Mouse (Mus musculus): ENCODE measurements around the gene Dnaja2. TPM values are rescaled to one million over a fixed set of nuclear protein-coding genes. Genes with fewer than 3 reads are reported as not detected.
A peak's percentile ranks its signal among the peaks of the same experiment; 100 is the strongest.

The Dnaja2 gene
- total and polyA plus RNA-seq, 3 experiments: 30.2 to 278 (median 250) TPM

DNA sequence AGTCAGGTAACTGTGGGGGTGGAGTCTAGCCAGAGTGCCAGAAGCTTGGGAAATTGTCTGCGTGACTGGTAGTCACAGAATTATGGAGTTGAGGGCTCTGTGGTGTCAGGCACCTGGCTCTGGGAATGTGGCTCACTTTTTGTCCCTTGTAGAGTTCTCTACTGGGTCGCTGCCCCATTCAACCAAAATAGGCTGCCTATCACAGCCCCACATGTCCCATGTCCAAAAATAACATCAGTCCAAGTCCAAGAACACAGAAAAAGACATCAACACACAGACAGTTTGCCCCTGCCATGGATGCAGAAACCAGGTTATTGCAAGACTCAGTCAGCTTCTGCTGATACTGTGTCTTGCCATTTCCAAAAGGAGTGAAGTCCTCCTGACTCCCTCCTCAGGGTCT lies 33.5 kb upstream of the Dnaja2 start:
- Histone ChIP-seq H3K4me1 (ENCODE audit: control insufficient read depth, insufficient read depth, low read length) (no peaks in the 10 kb centered on the region; the same call in 1 of the 2 replicates), H3K4me3 (no peak overlapping the region), H3K27me3 (ENCODE audit: control insufficient read depth, insufficient read depth, low read length) (no peaks in the 10 kb centered on the region), H3K79me2 (replicated peaks; ENCODE audit: control insufficient read depth, insufficient read depth, low read length) (no peaks in the 10 kb centered on the region), H3K36me3 (ENCODE audit: control insufficient read depth, insufficient read depth, low read length) (peaks cover 4% of the 10 kb centered on the region), H3K27ac (peak overlapping the region; percentile 81), H3K9ac (ENCODE audit: low read depth, low read length) (peak overlapping the region; percentile 94)
- TF ChIP-seq EP300 (IDR thresholded peaks at IDR 0.05; ENCODE audit: insufficient read depth, low read depth, low read length) (no peak), POLR2A (IDR thresholded peaks at IDR 0.05; ENCODE audit: insufficient read depth, low read depth, low read length) (peak; percentile 71)
- intact Hi-C loops (cut with DNase I): no loop called here
- 54% methylated on average over 2 of the region's 2 CpGs for WGBS
- peak; percentile 26 to 31 for DNase-seq

DNA sequence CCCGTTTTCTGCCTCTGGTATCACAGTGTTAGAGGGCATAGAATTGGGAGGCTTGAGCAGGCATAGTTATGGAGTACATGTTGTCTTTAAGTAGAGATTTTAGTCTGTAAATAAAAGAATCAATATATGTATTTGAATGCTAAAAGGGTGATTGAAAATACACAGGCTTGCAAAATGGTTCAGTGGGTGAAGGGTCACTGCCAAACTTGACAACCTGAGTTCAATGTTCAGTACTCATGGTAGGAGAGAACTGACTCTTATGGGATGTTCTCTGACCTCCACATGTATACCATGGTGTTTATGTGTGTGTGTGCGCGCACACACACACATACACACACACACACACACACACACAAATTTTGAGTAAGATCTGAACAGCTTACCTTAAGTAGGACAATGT lies 22.5 kb upstream of the Dnaja2 start:
- H3K79me2 ChIP-seq (replicated peaks; ENCODE audit: control insufficient read depth, insufficient read depth, low read length): no peaks in the 10 kb centered on the region
- 92% methylated on average over 3 of the region's 3 CpGs for WGBS
- H3K9ac ChIP-seq (ENCODE audit: low read depth, low read length): no peak overlapping the region
- no peak overlapping the region for H3K27ac ChIP-seq
- H3K36me3 ChIP-seq (ENCODE audit: control insufficient read depth, insufficient read depth, low read length): no peaks in the 10 kb centered on the region
- DNase-seq: no peak
- H3K4me3 ChIP-seq: no peak overlapping the region
- no peaks in the 10 kb centered on the region for H3K27me3 ChIP-seq (ENCODE audit: control insufficient read depth, insufficient read depth, low read length)
- intact Hi-C loops (cut with DNase I): no loop called here
- H3K4me1 ChIP-seq (ENCODE audit: control insufficient read depth, insufficient read depth, low read length): no peaks in the 10 kb centered on the region
- TF ChIP-seq POLR2A (IDR thresholded peaks at IDR 0.05; ENCODE audit: insufficient read depth, low read depth, low read length) (no peak), CTCF (IDR thresholded peaks at IDR 0.05) (no peak), EP300 (IDR thresholded peaks at IDR 0.05; ENCODE audit: insufficient read depth, low read depth, low read length) (no peak)

GRCm38 (mm10) chr8:85573972-85574496 lies 18.9 kb upstream of the Dnaja2 start:
- Histone ChIP-seq H3K27ac (no peak overlapping the region), H3K36me3 (ENCODE audit: control insufficient read depth, insufficient read depth, low read length) (no peaks in the 10 kb centered on the region), H3K4me1 (ENCODE audit: control insufficient read depth, insufficient read depth, low read length) (no peaks in the 10 kb centered on the region), H3K4me3 (no peak overlapping the region), H3K9ac (ENCODE audit: low read depth, low read length) (no peak overlapping the region), H3K79me2 (replicated peaks; ENCODE audit: control insufficient read depth, insufficient read depth, low read length) (no peaks in the 10 kb centered on the region), H3K27me3 (ENCODE audit: control insufficient read depth, insufficient read depth, low read length) (no peaks in the 10 kb centered on the region)
- DNase-seq: no peak
- intact Hi-C loops (cut with DNase I): no loop called here
- 88% methylated on average over 2 of the region's 2 CpGs for WGBS
- TF ChIP-seq EP300 (IDR thresholded peaks at IDR 0.05; ENCODE audit: insufficient read depth, low read depth, low read length): no peak
- TF ChIP-seq POLR2A (IDR thresholded peaks at IDR 0.05; ENCODE audit: insufficient read depth, low read depth, low read length): no peak

GRCm38 (mm10) chr8:85570466-85570865 lies 15.3 kb upstream of the Dnaja2 start:
- H3K27ac ChIP-seq: no peak overlapping the region
- DNase-seq: no peak
- intact Hi-C loops (cut with DNase I): no loop called here
- H3K4me3 ChIP-seq: no peak overlapping the region
- no peak for TF ChIP-seq CTCF (IDR thresholded peaks at IDR 0.05)
- no peak for TF ChIP-seq POLR2A (IDR thresholded peaks at IDR 0.05; ENCODE audit: insufficient read depth, low read depth, low read length)
- TF ChIP-seq EP300 (IDR thresholded peaks at IDR 0.05; ENCODE audit: insufficient read depth, low read depth, low read length): no peak
- no peak overlapping the region for H3K9ac ChIP-seq (ENCODE audit: low read depth, low read length)
- WGBS: 79% methylated on average over 4 of the region's 4 CpGs
- no peaks in the 10 kb centered on the region for H3K36me3 ChIP-seq (ENCODE audit: control insufficient read depth, insufficient read depth, low read length)
- no peaks in the 10 kb centered on the region for H3K27me3 ChIP-seq (ENCODE audit: control insufficient read depth, insufficient read depth, low read length)
- H3K4me1 ChIP-seq (ENCODE audit: control insufficient read depth, insufficient read depth, low read length): no peaks in the 10 kb centered on the region
- H3K79me2 ChIP-seq (replicated peaks; ENCODE audit: control insufficient read depth, insufficient read depth, low read length): no peaks in the 10 kb centered on the region

DNA sequence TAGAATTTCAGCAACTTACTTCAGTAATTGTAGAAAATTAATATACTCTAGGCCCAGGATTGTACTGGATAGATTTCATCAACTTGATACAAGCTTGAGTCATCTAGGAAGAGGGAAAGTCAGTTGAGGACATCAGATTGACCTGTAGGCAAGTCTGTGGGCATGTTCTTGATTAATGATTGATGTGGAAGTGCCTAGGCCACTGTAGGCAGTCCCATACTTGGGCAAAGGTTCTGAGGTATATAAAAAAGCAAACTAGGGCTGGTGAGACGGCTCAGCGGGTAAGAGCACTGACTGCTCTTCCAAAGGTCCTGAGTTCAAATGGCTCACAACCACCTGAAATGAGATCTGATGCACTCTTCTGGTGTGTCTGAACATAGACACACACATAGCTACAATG lies 12.7 kb upstream of the Dnaja2 start:
- no peak overlapping the region for H3K27ac ChIP-seq
- no peak for DNase-seq
- H3K4me1 ChIP-seq (ENCODE audit: control insufficient read depth, insufficient read depth, low read length): no peaks in the 10 kb centered on the region
- no peak overlapping the region for H3K9ac ChIP-seq (ENCODE audit: low read depth, low read length)
- TF ChIP-seq EP300 (IDR thresholded peaks at IDR 0.05; ENCODE audit: insufficient read depth, low read depth, low read length) (no peak), POLR2A (IDR thresholded peaks at IDR 0.05; ENCODE audit: insufficient read depth, low read depth, low read length) (no peak), CTCF (IDR thresholded peaks at IDR 0.05) (no peak)
- WGBS: 97% methylated on average over 2 of the region's 2 CpGs
- no peak overlapping the region for H3K4me3 ChIP-seq
- intact Hi-C loops (cut with DNase I): no loop called here
- no peaks in the 10 kb centered on the region for H3K79me2 ChIP-seq (replicated peaks; ENCODE audit: control insufficient read depth, insufficient read depth, low read length)
- no peaks in the 10 kb centered on the region for H3K36me3 ChIP-seq (ENCODE audit: control insufficient read depth, insufficient read depth, low read length)
- H3K27me3 ChIP-seq (ENCODE audit: control insufficient read depth, insufficient read depth, low read length): no peaks in the 10 kb centered on the region

- no peak for DNase-seq
- Histone ChIP-seq H3K9ac (ENCODE audit: low read depth, low read length) (no peak overlapping the region), H3K27me3 (ENCODE audit: control insufficient read depth, insufficient read depth, low read length) (no peaks in the 10 kb centered on the region), H3K27ac (no peak overlapping the region), H3K79me2 (replicated peaks; ENCODE audit: control insufficient read depth, insufficient read depth, low read length) (no peaks in the 10 kb centered on the region), H3K4me1 (ENCODE audit: control insufficient read depth, insufficient read depth, low read length) (no peaks in the 10 kb centered on the region), H3K4me3 (no peak overlapping the region), H3K36me3 (ENCODE audit: control insufficient read depth, insufficient read depth, low read length) (peaks cover 4% of the 10 kb centered on the region)
- no peak for TF ChIP-seq EP300 (IDR thresholded peaks at IDR 0.05; ENCODE audit: insufficient read depth, low read depth, low read length)
- TF ChIP-seq CTCF (IDR thresholded peaks at IDR 0.05): no peak
- TF ChIP-seq POLR2A (IDR thresholded peaks at IDR 0.05; ENCODE audit: insufficient read depth, low read depth, low read length): no peak
- 71% methylated on average over 3 of the region's 3 CpGs for WGBS
- intact Hi-C loops (cut with DNase I): no loop called here
These were observed 10.0 kb upstream of the Dnaja2 start for GRCm38 (mm10) chr8:85565186-85565585.
